Mouse (Mus musculus): Measurements from ENCODE around the gene Tymp. TPM values are rescaled to one million over a fixed set of nuclear protein-coding genes. Genes with fewer than 3 reads are reported as not detected.
A peak's percentile ranks its signal among the peaks of the same experiment; 100 is the strongest.

The Tymp gene
- polyA plus RNA-seq, 1 experiment from 2014 or later = 1.5 TPM

- Histone ChIP-seq H3K27ac (ENCODE audit: low read depth, low read length) (no peak overlapping the region), H3K36me3 (ENCODE audit: control insufficient read depth, insufficient read depth, low read length) (peaks cover 42% of the 10 kb centered on the region), H3K4me3 (ENCODE audit: low read depth, low read length) (no peak overlapping the region), H3K9ac (ENCODE audit: low read depth, low read length) (no peak overlapping the region), H3K4me2 (no peak overlapping the region), H3K9me3 (replicated peaks; ENCODE audit: control insufficient read depth, low read length) (no peaks in the 10 kb centered on the region), H3K27me3 (ENCODE audit: control insufficient read depth, insufficient read depth, low read length) (peaks cover 12% of the 10 kb centered on the region), H3K4me1 (ENCODE audit: control insufficient read depth, insufficient read depth, low read length) (peaks cover 10% of the 10 kb centered on the region; the same call in 1 of the 2 replicates)
- 92% methylated on average over 13 of the region's 13 CpGs for WGBS (ENCODE audit: insufficient replicate concordance)
- ATAC-seq (replicated peaks; ENCODE audit: insufficient number of reproducible peaks, low FRiP score, low TSS enrichment) = no peak
Measured at GRCm38 (mm10) chr15:89372068-89372467, 4.8 kb downstream of the Tymp start.

GRCm38 (mm10) chr15:89365141-89365551 is 11.7 kb downstream of the Tymp start:
- Histone ChIP-seq H3K4me1 (ENCODE audit: control insufficient read depth, insufficient read depth, low read length) (no peaks in the 10 kb centered on the region), H3K27me3 (ENCODE audit: control insufficient read depth, insufficient read depth, low read length) (no peaks in the 10 kb centered on the region), H3K4me3 (ENCODE audit: low read depth, low read length) (no peak overlapping the region), H3K27ac (ENCODE audit: low read depth, low read length) (no peak overlapping the region), H3K9me3 (replicated peaks; ENCODE audit: control insufficient read depth, low read length) (no peaks in the 10 kb centered on the region), H3K4me2 (no peak overlapping the region), H3K36me3 (ENCODE audit: control insufficient read depth, insufficient read depth, low read length) (peaks cover 61% of the 10 kb centered on the region), H3K9ac (ENCODE audit: low read depth, low read length) (no peak overlapping the region)
- WGBS (ENCODE audit: insufficient replicate concordance) = 87% methylated on average over 4 of the region's 4 CpGs
- ATAC-seq (replicated peaks; ENCODE audit: insufficient number of reproducible peaks, low FRiP score, low TSS enrichment) = no peak

- Histone ChIP-seq H3K36me3 (ENCODE audit: control insufficient read depth, insufficient read depth, low read length) (peaks cover 48% of the 10 kb centered on the region), H3K4me3 (ENCODE audit: low read depth, low read length) (no peak overlapping the region), H3K9ac (ENCODE audit: low read depth, low read length) (no peak overlapping the region), H3K27me3 (ENCODE audit: control insufficient read depth, insufficient read depth, low read length) (no peaks in the 10 kb centered on the region), H3K27ac (ENCODE audit: low read depth, low read length) (no peak overlapping the region), H3K4me2 (no peak overlapping the region), H3K9me3 (replicated peaks; ENCODE audit: control insufficient read depth, low read length) (no peaks in the 10 kb centered on the region), H3K4me1 (ENCODE audit: control insufficient read depth, insufficient read depth, low read length) (peaks cover 5% of the 10 kb centered on the region)
- ATAC-seq (replicated peaks; ENCODE audit: insufficient number of reproducible peaks, low FRiP score, low TSS enrichment) = no peak
- 94% methylated on average over 7 of the region's 7 CpGs for WGBS (ENCODE audit: insufficient replicate concordance)
Measured at GRCm38 (mm10) chr15:89363051-89363450, 13.8 kb downstream of the Tymp start.

GRCm38 (mm10) chr15:89358784-89359183 is 18.1 kb downstream of the Tymp start:
- H3K36me3 ChIP-seq (ENCODE audit: control insufficient read depth, insufficient read depth, low read length) = peaks cover 20% of the 10 kb centered on the region
- no peak overlapping the region for H3K4me2 ChIP-seq
- ATAC-seq (replicated peaks; ENCODE audit: insufficient number of reproducible peaks, low FRiP score, low TSS enrichment) = no peak
- peaks cover 19% of the 10 kb centered on the region for H3K4me1 ChIP-seq (ENCODE audit: control insufficient read depth, insufficient read depth, low read length)
- 58% methylated on average over 3 of the region's 3 CpGs for WGBS (ENCODE audit: insufficient replicate concordance)
- no peaks in the 10 kb centered on the region for H3K27me3 ChIP-seq (ENCODE audit: control insufficient read depth, insufficient read depth, low read length)
- H3K27ac ChIP-seq (ENCODE audit: low read depth, low read length) = no peak overlapping the region
- H3K9me3 ChIP-seq (replicated peaks; ENCODE audit: control insufficient read depth, low read length) = no peaks in the 10 kb centered on the region
- H3K4me3 ChIP-seq (ENCODE audit: low read depth, low read length) = no peak overlapping the region
- H3K9ac ChIP-seq (ENCODE audit: low read depth, low read length) = no peak overlapping the region

GRCm38 (mm10) chr15:89356372-89356771 is 20.5 kb downstream of the Tymp start:
- Histone ChIP-seq H3K4me2 (peak overlapping the region; percentile 88), H3K36me3 (ENCODE audit: control insufficient read depth, insufficient read depth, low read length) (peaks cover 26% of the 10 kb centered on the region), H3K4me3 (ENCODE audit: low read depth, low read length) (peak overlapping the region; percentile 85), H3K27ac (ENCODE audit: low read depth, low read length) (peak overlapping the region; percentile 90), H3K9ac (ENCODE audit: low read depth, low read length) (peak overlapping the region; percentile 92), H3K9me3 (replicated peaks; ENCODE audit: control insufficient read depth, low read length) (no peaks in the 10 kb centered on the region), H3K27me3 (ENCODE audit: control insufficient read depth, insufficient read depth, low read length) (no peaks in the 10 kb centered on the region), H3K4me1 (ENCODE audit: control insufficient read depth, insufficient read depth, low read length) (peaks cover 19% of the 10 kb centered on the region)
- under 1% methylated on average over 15 of the region's 15 CpGs for WGBS (ENCODE audit: insufficient replicate concordance)
- peak; percentile 71 for ATAC-seq (replicated peaks; ENCODE audit: insufficient number of reproducible peaks, low FRiP score, low TSS enrichment)

- no peaks in the 10 kb centered on the region for H3K27me3 ChIP-seq (ENCODE audit: control insufficient read depth, insufficient read depth, low read length)
- ATAC-seq (replicated peaks; ENCODE audit: insufficient number of reproducible peaks, low FRiP score, low TSS enrichment) = peak; percentile 89
- H3K4me1 ChIP-seq (ENCODE audit: control insufficient read depth, insufficient read depth, low read length) = peaks cover 19% of the 10 kb centered on the region
- peak within 1 kb of the TSS; percentile 90 for H3K27ac ChIP-seq (ENCODE audit: low read depth, low read length)
- H3K9me3 ChIP-seq (replicated peaks; ENCODE audit: control insufficient read depth, low read length) = no peaks in the 10 kb centered on the region
- H3K4me2 ChIP-seq = peak within 1 kb of the TSS; percentile 88
- peak within 1 kb of the TSS; percentile 85 for H3K4me3 ChIP-seq (ENCODE audit: low read depth, low read length)
- peaks cover 24% of the 10 kb centered on the region for H3K36me3 ChIP-seq (ENCODE audit: control insufficient read depth, insufficient read depth, low read length)
- WGBS (ENCODE audit: insufficient replicate concordance) = under 1% methylated on average over 58 of the region's 64 CpGs
- peak within 1 kb of the TSS; percentile 92 for H3K9ac ChIP-seq (ENCODE audit: low read depth, low read length)
Measured at GRCm38 (mm10) chr15:89355241-89356187, 21.3 kb downstream of the Tymp start, which contains the start of the genes Lmf2 and Ncaph2. Gene Lmf2 (minus strand): TSS chr15:89355659. Gene Ncaph2 (plus strand): TSS chr15:89355719.

GRCm38 (mm10) chr15:89354455-89354854 is 22.4 kb downstream of the Tymp start:
- H3K9me3 ChIP-seq (replicated peaks; ENCODE audit: control insufficient read depth, low read length) = no peaks in the 10 kb centered on the region
- peak overlapping the region; percentile 92 for H3K9ac ChIP-seq (ENCODE audit: low read depth, low read length)
- no peak for ATAC-seq (replicated peaks; ENCODE audit: insufficient number of reproducible peaks, low FRiP score, low TSS enrichment)
- H3K4me1 ChIP-seq (ENCODE audit: control insufficient read depth, insufficient read depth, low read length) = peaks cover 19% of the 10 kb centered on the region
- H3K27ac ChIP-seq (ENCODE audit: low read depth, low read length) = no peak overlapping the region
- peaks cover 21% of the 10 kb centered on the region for H3K36me3 ChIP-seq (ENCODE audit: control insufficient read depth, insufficient read depth, low read length)
- H3K4me2 ChIP-seq = peak overlapping the region; percentile 88
- no peaks in the 10 kb centered on the region for H3K27me3 ChIP-seq (ENCODE audit: control insufficient read depth, insufficient read depth, low read length)
- peak overlapping the region; percentile 85 for H3K4me3 ChIP-seq (ENCODE audit: low read depth, low read length)
- WGBS (ENCODE audit: insufficient replicate concordance) = 86% methylated on average over 7 of the region's 7 CpGs

- no peak overlapping the region for H3K4me3 ChIP-seq (ENCODE audit: low read depth, low read length)
- H3K9me3 ChIP-seq (replicated peaks; ENCODE audit: control insufficient read depth, low read length) = no peaks in the 10 kb centered on the region
- 92% methylated on average over 16 of the region's 16 CpGs for WGBS (ENCODE audit: insufficient replicate concordance)
- H3K4me2 ChIP-seq = peak overlapping the region; percentile 88; the same call in 1 of the 2 replicates
- H3K9ac ChIP-seq (ENCODE audit: low read depth, low read length) = peak overlapping the region; percentile 92; the same call in 1 of the 2 replicates
- peaks cover 18% of the 10 kb centered on the region for H3K4me1 ChIP-seq (ENCODE audit: control insufficient read depth, insufficient read depth, low read length)
- H3K36me3 ChIP-seq (ENCODE audit: control insufficient read depth, insufficient read depth, low read length) = peaks cover 21% of the 10 kb centered on the region
- no peak for ATAC-seq (replicated peaks; ENCODE audit: insufficient number of reproducible peaks, low FRiP score, low TSS enrichment)
- no peaks in the 10 kb centered on the region for H3K27me3 ChIP-seq (ENCODE audit: control insufficient read depth, insufficient read depth, low read length)
- H3K27ac ChIP-seq (ENCODE audit: low read depth, low read length) = no peak overlapping the region
Measured at GRCm38 (mm10) chr15:89353837-89354236, 23.0 kb downstream of the Tymp start.
